Mouse (Mus musculus) CH12.LX (cell line): Measurements from ENCODE around the gene Car3. TPM values are rescaled to one million over a fixed set of nuclear protein-coding genes. Genes with fewer than 3 reads are reported as not detected.

Source experiments
- DNase-seq: peaks from one replicate; pipeline ENCODE4 v3.0.0-alpha.2; 2013; ENCODE audit errors: extremely low read depth
- H3K27ac ChIP-seq: 2 replicates; pipeline ENCODE4 v1.5.1; 2012; ENCODE audit warnings: low read depth, mild to moderate bottlenecking, control low read depth, moderate library complexity; ENCODE audit not compliant: insufficient read depth
- H3K27me3 ChIP-seq: replicated peaks from 2 replicates; pipeline ENCODE3; 2012; ENCODE audit warnings: inconsistent platforms
- H3K36me3 ChIP-seq, 2 experiments: replicated peaks in 1 of 2; 2 replicates each; pipeline versions ENCODE3 to v1.6.1; 2012; ENCODE audit warnings: inconsistent platforms in 1 of 2, low read length in 1 of 2, mild to moderate bottlenecking in 1 of 2, mixed read lengths in 1 of 2, moderate library complexity in 1 of 2; ENCODE audit not compliant: control insufficient read depth in 1 of 2, insufficient read depth in 1 of 2
- H3K4me1 ChIP-seq, 2 experiments: 2 replicates each; pipeline ENCODE4 v1.6.1; 2012; ENCODE audit warnings: inconsistent platforms in 1 of 2, moderate library complexity in 1 of 2; ENCODE audit not compliant: insufficient read depth in 2 of 2, control insufficient read depth in 1 of 2
- H3K4me2 ChIP-seq: 2 replicates; pipeline ENCODE4 v1.6.1; 2012; ENCODE audit warnings: low read depth, mild to moderate bottlenecking, control low read depth; ENCODE audit not compliant: poor library complexity, insufficient read depth, severe bottlenecking
- H3K4me3 ChIP-seq, 3 experiments: fragments of 150-350 bp in 1 of 3; sonication (generic) in 1 of 3; replicated peaks in 1 of 3; 2 replicates each; pipeline versions ENCODE3 to v1.5.1; 2011 to 2012; ENCODE audit warnings: low read depth in 2 of 3, low read length in 2 of 3, mild to moderate bottlenecking in 2 of 3, moderate library complexity in 2 of 3, control low read depth in 1 of 3, improper control_type of control experiment in 1 of 3, inconsistent platforms in 1 of 3, mixed read lengths in 1 of 3; ENCODE audit not compliant: poor library complexity in 1 of 3
- H3K79me2 ChIP-seq: replicated peaks from 2 replicates; pipeline ENCODE4 v1.6.1; 2012; ENCODE audit warnings: mild to moderate bottlenecking, moderate library complexity; ENCODE audit not compliant: control insufficient read depth, poor library complexity, insufficient read depth, severe bottlenecking; ENCODE audit errors: extremely low read depth
- H3K9ac ChIP-seq: 2 replicates; pipeline ENCODE4 v1.6.1; 2012; ENCODE audit warnings: low read depth, mild to moderate bottlenecking, control low read depth, moderate library complexity; ENCODE audit not compliant: insufficient read depth
- H3K9me3 ChIP-seq: replicated peaks from 2 replicates; pipeline ENCODE3; 2012; ENCODE audit warnings: low read length, inconsistent platforms, mixed read lengths
- BHLHE40 ChIP-seq: IDR thresholded peaks from 2 replicates; pipeline ENCODE4 v1.6.1; 2011; ENCODE audit warnings: mild to moderate bottlenecking, low read depth, low read length, improper control_type of control experiment
- E2F4 ChIP-seq: IDR thresholded peaks from 2 replicates; pipeline ENCODE4 v1.6.1; 2011; ENCODE audit warnings: low read depth, low read length, improper control_type of control experiment; ENCODE audit not compliant: insufficient replicate concordance
- ELF1 ChIP-seq: IDR thresholded peaks from 2 replicates; pipeline ENCODE4 v1.6.1; 2014; ENCODE audit warnings: low read depth, mild to moderate bottlenecking, inconsistent platforms, low read length, improper control_type of control experiment
- EP300 ChIP-seq: IDR thresholded peaks from 2 replicates; pipeline ENCODE4 v1.6.1; 2011; ENCODE audit warnings: low read length, improper control_type of control experiment
- GABPA ChIP-seq: IDR thresholded peaks from 2 replicates; pipeline ENCODE4 v1.6.1; 2012; ENCODE audit warnings: low read depth, low read length, improper control_type of control experiment, inconsistent platforms; ENCODE audit not compliant: insufficient replicate concordance
- IRF4 ChIP-seq: IDR thresholded peaks from 2 replicates; pipeline ENCODE4 v1.6.1; 2014; ENCODE audit warnings: low read depth, mild to moderate bottlenecking, inconsistent platforms, low read length, improper control_type of control experiment
- KAT2A ChIP-seq: IDR thresholded peaks from 2 replicates; pipeline ENCODE4 v1.6.1; 2012; ENCODE audit warnings: low read length, improper control_type of control experiment, inconsistent platforms; ENCODE audit not compliant: insufficient replicate concordance
- MAFK ChIP-seq: IDR thresholded peaks from 2 replicates; pipeline ENCODE4 v1.6.1; 2011; ENCODE audit warnings: low read length, improper control_type of control experiment; ENCODE audit not compliant: insufficient replicate concordance
- MAX ChIP-seq: IDR thresholded peaks from 2 replicates; pipeline ENCODE4 v1.6.1; 2011; ENCODE audit warnings: low read length, improper control_type of control experiment
- MXI1 ChIP-seq: IDR thresholded peaks from 2 replicates; pipeline ENCODE4 v1.6.1; 2011; ENCODE audit warnings: mild to moderate bottlenecking, low read depth, low read length, improper control_type of control experiment
- NELFE ChIP-seq: IDR thresholded peaks from 2 replicates; pipeline ENCODE4 v1.6.1; 2011; ENCODE audit warnings: low read depth, low read length, improper control_type of control experiment
- POLR2A ChIP-seq: IDR thresholded peaks from 2 replicates; pipeline ENCODE4 v1.6.1; 2011; ENCODE audit warnings: low read depth, mild to moderate bottlenecking, improper control_type of control experiment, low read length
- RAD21 ChIP-seq: IDR thresholded peaks from 2 replicates; pipeline ENCODE4 v1.6.1; 2011; ENCODE audit warnings: low read depth, mild to moderate bottlenecking, low read length, improper control_type of control experiment, moderate library complexity
- RCOR1 ChIP-seq: conservative IDR thresholded peaks from 2 replicates; pipeline ENCODE4 v1.6.1; 2012; ENCODE audit warnings: low read depth, mild to moderate bottlenecking, inconsistent platforms, low read length, improper control_type of control experiment
- SIN3A ChIP-seq: IDR thresholded peaks from 2 replicates; pipeline ENCODE4 v1.6.1; 2012; ENCODE audit warnings: low read length, improper control_type of control experiment, inconsistent platforms
- SMC3 ChIP-seq: IDR thresholded peaks from 2 replicates; pipeline ENCODE4 v1.6.1; 2011; ENCODE audit warnings: low read depth, low read length, improper control_type of control experiment
- TBP ChIP-seq: conservative IDR thresholded peaks from 2 replicates; pipeline ENCODE4 v1.6.1; 2011; ENCODE audit warnings: low read depth, low read length, improper control_type of control experiment
- TCF12 ChIP-seq: IDR thresholded peaks from 2 replicates; pipeline ENCODE4 v1.6.1; 2014; ENCODE audit warnings: low read depth, mild to moderate bottlenecking, inconsistent platforms, low read length, improper control_type of control experiment
- USF2 ChIP-seq: conservative IDR thresholded peaks from 2 replicates; pipeline ENCODE4 v1.6.1; 2011; ENCODE audit warnings: low read depth, low read length, improper control_type of control experiment
- ZKSCAN1 ChIP-seq: IDR thresholded peaks from 2 replicates; pipeline ENCODE4 v1.6.1; 2012; ENCODE audit warnings: low read depth, inconsistent platforms, low read length, improper control_type of control experiment, borderline replicate concordance
- ZNF384 ChIP-seq: IDR thresholded peaks from 2 replicates; pipeline ENCODE4 v1.6.1; 2012; ENCODE audit warnings: low read depth, low read length, improper control_type of control experiment, inconsistent platforms
- dilution Hi-C: fragments of 300-500 bp; cut with MboI; formaldehyde crosslinking; loops from 2 replicates; pipeline ENCODE4 v1.14.3; 2020; ENCODE audit warnings: low sequenced_read_pairs; ENCODE audit not compliant: extremely low pct_unique_long_range_greater_than_20kb, extremely low pct_ligation_motif_present
- in situ Hi-C: fragments of 300-500 bp; cut with MboI; formaldehyde crosslinking; loops from 3 replicates; pipeline ENCODE4 v1.14.3; 2019; ENCODE audit warnings: low sequenced_read_pairs, low pct_ligation_motif_present, low pct_unique_long_range_greater_than_20kb, mixed read lengths
- polyA plus RNA-seq: library from polyadenylated mRNA; unstranded; fragments of >175 nt; gene quantifications from 2 replicates; pipeline ENCODE4 v1.2.1, GENCODE M21; 2012; ENCODE audit warnings: low read depth; ENCODE audit not compliant: insufficient read length
- total RNA-seq, 2 experiments: library from RNA; depleted of rRNA; stranded (reverse); fragments of 300-350 nt in 1 of 2; fragments of >200 nt in 1 of 2; gene quantifications; 2 replicates each; pipeline ENCODE4 v1.2.3; 2012 to 2014

The Car3 gene
- total and polyA plus RNA-seq, 3 experiments, result 0.27 to 0.97 TPM; not detected in 1

- Histone ChIP-seq H3K27ac (no peak overlapping the region), H3K27me3 (no peaks in the 10 kb centered on the region), H3K4me1 (peaks cover 0 to 9% of the 10 kb centered on the region in 2 experiments; a peak in 1 of 4 replicates), H3K9me3 (peaks cover 10% of the 10 kb centered on the region), H3K36me3 (no peaks in the 10 kb centered on the region), H3K79me2 (no peaks in the 10 kb centered on the region)
- in situ Hi-C loops, result loop anchor here (25.0 kb wide), 1 partner anchor 172 kb away; no protein-coding TSS in a partner anchor
- dilution Hi-C loops, result no loop called here
- TF ChIP-seq TCF12 (no peak), ZNF384 (no peak), SIN3A (no peak)
- TF ChIP-seq, all 38 proteins: peak for 0
- Histone ChIP-seq H3K4me2 (no peak overlapping the region), H3K4me3 (no peak overlapping the region), H3K9ac (no peak overlapping the region)
- no peak for DNase-seq
These were observed 26.6 kb downstream of the Car3 start for GRCm38 (mm10) chr3:14889716-14890409.

GRCm38 (mm10) chr3:14892991-14893390 lies 29.7 kb downstream of the Car3 start:
- Histone ChIP-seq H3K27ac (no peak overlapping the region), H3K9me3 (no peaks in the 10 kb centered on the region), H3K9ac (no peak overlapping the region), H3K4me2 (no peak overlapping the region), H3K36me3 (no peaks in the 10 kb centered on the region), H3K4me3 (no peak overlapping the region), H3K79me2 (no peaks in the 10 kb centered on the region), H3K4me1 (peaks cover 0 to 9% of the 10 kb centered on the region in 2 experiments; a peak in 1 of 4 replicates), H3K27me3 (no peaks in the 10 kb centered on the region)
- dilution Hi-C loops, result no loop called here
- no peak for DNase-seq
- TF ChIP-seq SMC3 (no peak), TBP (no peak), EP300 (no peak), POLR2A (no peak), BHLHE40 (no peak), IRF4 (no peak), TCF12 (no peak), MXI1 (no peak), NELFE (no peak), KAT2A (no peak), MAX (no peak), ELF1 (no peak), E2F4 (no peak), ZKSCAN1 (no peak), MAFK (no peak), RCOR1 (no peak), RAD21 (no peak), GABPA (no peak), USF2 (no peak)
- in situ Hi-C loops, result loop anchor here (25.0 kb wide), 1 partner anchor 169 kb away; no protein-coding TSS in a partner anchor
